Mouse (Mus musculus) limb, embryonic 14.5 days (tissue): Measurements from ENCODE around the gene Adora2b. TPM values are rescaled to one million over a fixed set of nuclear protein-coding genes. Genes with fewer than 3 reads are reported as not detected.

Source experiments
- ATAC-seq: fragments of 200-750 bp; cut with Nextera tagmentation; 2 replicates; pipeline ENCODE4 v1.8.0; 2017; ENCODE audit warnings: low read depth, moderate number of reproducible peaks, moderate TSS enrichment; ENCODE audit not compliant: low FRiP score
- DNase-seq: peaks from one replicate; pipeline ENCODE4 v3.0.0-alpha.2; 2015; ENCODE audit warnings: low spot score
- H3K27ac ChIP-seq: fragments of 300-500 bp; sonication (generic); replicated peaks from 2 replicates; pipeline ENCODE4 v1.5.1; 2014; ENCODE audit warnings: low read depth, mild to moderate bottlenecking, low read length, moderate library complexity, mixed read lengths
- H3K27me3 ChIP-seq: fragments of 300-500 bp; sonication (generic); 2 replicates; pipeline ENCODE4 v1.6.1; 2014; ENCODE audit warnings: low read length, mixed read lengths; ENCODE audit not compliant: control insufficient read depth, insufficient read depth
- H3K36me3 ChIP-seq: fragments of 300-500 bp; sonication (generic); 2 replicates; pipeline ENCODE4 v1.6.1; 2014; ENCODE audit warnings: mild to moderate bottlenecking, low read length, moderate library complexity, mixed read lengths; ENCODE audit not compliant: control insufficient read depth, insufficient read depth
- H3K4me1 ChIP-seq: fragments of 300-500 bp; sonication (generic); 2 replicates; pipeline ENCODE4 v1.6.1; 2014; ENCODE audit warnings: antibody characterized with exemption, low read length, mixed read lengths; ENCODE audit not compliant: control insufficient read depth, insufficient read depth
- H3K4me2 ChIP-seq: fragments of 300-500 bp; sonication (generic); replicated peaks from 2 replicates; pipeline ENCODE4 v1.6.1; 2014; ENCODE audit warnings: low read depth, mild to moderate bottlenecking, low read length, moderate library complexity; ENCODE audit not compliant: severe bottlenecking
- H3K4me3 ChIP-seq: fragments of 300-500 bp; sonication (generic); replicated peaks from 2 replicates; pipeline ENCODE4 v1.5.1; 2014; ENCODE audit warnings: low read length
- H3K9ac ChIP-seq: fragments of 300-500 bp; sonication (generic); 2 replicates; pipeline ENCODE4 v1.6.1; 2014; ENCODE audit warnings: mild to moderate bottlenecking, low read depth, low read length, moderate library complexity; ENCODE audit not compliant: severe bottlenecking
- H3K9me3 ChIP-seq: fragments of 300-500 bp; sonication (generic); 2 replicates; pipeline ENCODE4 v1.6.1; 2016; ENCODE audit warnings: low read length; ENCODE audit not compliant: control insufficient read depth
- POLR2A ChIP-seq: fragments of 200-500 bp; IDR thresholded peaks from 2 replicates; pipeline ENCODE4 v1.8.0; 2012; ENCODE audit warnings: inconsistent platforms, mild to moderate bottlenecking, moderate library complexity, borderline replicate concordance; ENCODE audit not compliant: insufficient read depth, insufficient read length; ENCODE audit errors: extremely low read depth
- WGBS: fragments of 180-500 bp; shearing (Covaris S2); extraction: QIAGEN DNeasy Blood & Tissue Kit; methylation state at CpG from one replicate; pipeline ENCODE4 v1.1.7; 2014; 5-methylcytosine and 5-hydroxymethylcytosine counted together
- polyA plus RNA-seq, 2 experiments: library from polyadenylated mRNA; depleted of rRNA in 1 of 2; stranded (reverse) in 1 of 2; unstranded in 1 of 2; fragments of >200 nt; fragmentation: Nextera tagmentation in 1 of 2; extraction: Ambion mirVana in 1 of 2; gene quantifications; 2 replicates each; pipeline versions ENCODE4 v1.2.1 to v1.2.3; 2012 to 2014

Gene Adora2b
- polyA plus RNA-seq, 2 experiments: 9.1 to 10.9 TPM

- 89% methylated on average over 7 of the region's 7 CpGs for WGBS
- Histone ChIP-seq H3K9me3 (no peaks in the 10 kb centered on the region), H3K4me1 (no peaks in the 10 kb centered on the region; the same call in 1 of the 2 replicates), H3K27ac (no peak overlapping the region), H3K4me3 (no peak overlapping the region), H3K36me3 (no peaks in the 10 kb centered on the region; the same call in 1 of the 2 replicates), H3K27me3 (no peaks in the 10 kb centered on the region), H3K4me2 (no peak overlapping the region), H3K9ac (no peak overlapping the region)
- no peak for TF ChIP-seq POLR2A
- ATAC-seq (no peak), DNase-seq (peak; percentile 7)
Measured at GRCm38 (mm10) chr11:62223962-62224361, 24.8 kb upstream of the Adora2b start.

- WGBS: 55% methylated on average over 4 of the region's 4 CpGs
- H3K9ac ChIP-seq: no peak overlapping the region
- no peaks in the 10 kb centered on the region; the same call in 1 of the 2 replicates for H3K36me3 ChIP-seq
- no peak overlapping the region for H3K4me2 ChIP-seq
- H3K4me1 ChIP-seq: no peaks in the 10 kb centered on the region; the same call in 1 of the 2 replicates
- H3K4me3 ChIP-seq: no peak overlapping the region
- no peaks in the 10 kb centered on the region for H3K9me3 ChIP-seq
- H3K27me3 ChIP-seq: no peaks in the 10 kb centered on the region
- no peak overlapping the region for H3K27ac ChIP-seq
- no peak for ATAC-seq
- DNase-seq: peak; percentile 31
- no peak for TF ChIP-seq POLR2A
Measured at GRCm38 (mm10) chr11:62224797-62225196, 24.0 kb upstream of the Adora2b start.

GRCm38 (mm10) chr11:62240631-62241261, 8.0 kb upstream of the Adora2b start:
- 70% methylated on average over 12 of the region's 12 CpGs for WGBS
- H3K27me3 ChIP-seq: no peaks in the 10 kb centered on the region
- no peak overlapping the region for H3K4me2 ChIP-seq
- no peak overlapping the region for H3K4me3 ChIP-seq
- H3K36me3 ChIP-seq: no peaks in the 10 kb centered on the region
- H3K9me3 ChIP-seq: no peaks in the 10 kb centered on the region
- ATAC-seq (no peak), DNase-seq (no peak)
- peaks cover 6% of the 10 kb centered on the region; the same call in 1 of the 2 replicates for H3K4me1 ChIP-seq
- H3K9ac ChIP-seq: no peak overlapping the region
- no peak for TF ChIP-seq POLR2A
- no peak overlapping the region for H3K27ac ChIP-seq

- no peaks in the 10 kb centered on the region for H3K27me3 ChIP-seq
- 79% methylated on average over 8 of the region's 8 CpGs for WGBS
- no peak overlapping the region for H3K4me2 ChIP-seq
- H3K27ac ChIP-seq: no peak overlapping the region
- no peaks in the 10 kb centered on the region for H3K36me3 ChIP-seq
- no peak for TF ChIP-seq POLR2A
- H3K9me3 ChIP-seq: no peaks in the 10 kb centered on the region
- DNase-seq (no peak), ATAC-seq (no peak)
- H3K4me3 ChIP-seq: no peak overlapping the region
- peaks cover 6% of the 10 kb centered on the region; the same call in 1 of the 2 replicates for H3K4me1 ChIP-seq
- no peak overlapping the region for H3K9ac ChIP-seq
Measured at GRCm38 (mm10) chr11:62243871-62244270, 4.9 kb upstream of the Adora2b start.

GRCm38 (mm10) chr11:62244471-62244870, 4.3 kb upstream of the Adora2b start:
- ATAC-seq: no peak
- no peaks in the 10 kb centered on the region for H3K36me3 ChIP-seq

More at GRCm38 (mm10) chr11:62244471-62244870, 4.3 kb upstream of the Adora2b start:
- Histone ChIP-seq H3K27me3 (no peaks in the 10 kb centered on the region), H3K9ac (no peak overlapping the region), H3K4me2 (no peak overlapping the region), H3K9me3 (no peaks in the 10 kb centered on the region), H3K27ac (no peak overlapping the region), H3K4me3 (no peak overlapping the region), H3K4me1 (peaks cover 10% of the 10 kb centered on the region; the same call in 1 of the 2 replicates)
- WGBS: 90% methylated on average over 4 of the region's 4 CpGs
- TF ChIP-seq POLR2A: no peak
- DNase-seq: no peak
